Mouse (Mus musculus): ENCODE results near the gene Gstm7.

Gstm7 gene

GRCm38 (mm10) chr3:107877747-107878736 lies 53.6 kb downstream of the Gstm7 start:
- DNase-seq (ENCODE audit: low read depth, low spot score) = no peak

GRCm38 (mm10) chr3:107877005-107877404 lies 54.6 kb downstream of the Gstm7 start, which contains the start of gene Eps8l3:
Gene Eps8l3, plus strand, starts transcription at chr3:107877229.
- DNase-seq (ENCODE audit: low read depth, low spot score) = no peak

All from ZHBTc4 (cell line).